Mouse (Mus musculus) heart, embryonic 10.5 days (tissue): Measurements from ENCODE around the gene Crybb3. TPM values are rescaled to one million over a fixed set of nuclear protein-coding genes. Genes with fewer than 3 reads are reported as not detected.

Experiments
- DNase-seq: peaks from one replicate; pipeline ENCODE4 v3.0.0-alpha.2; 2017; ENCODE audit warnings: low spot score
- H3K27ac ChIP-seq: fragments of 300-500 bp; sonication (generic); 2 replicates; pipeline ENCODE4 v1.5.1; 2016; ENCODE audit warnings: mild to moderate bottlenecking
- H3K27me3 ChIP-seq: fragments of 300-500 bp; sonication (generic); 2 replicates; pipeline ENCODE4 v1.6.1; 2016; ENCODE audit warnings: mild to moderate bottlenecking; ENCODE audit not compliant: poor library complexity, insufficient read depth, severe bottlenecking
- H3K36me3 ChIP-seq: fragments of 300-500 bp; sonication (generic); 2 replicates; pipeline ENCODE4 v1.6.1; 2016; ENCODE audit warnings: mild to moderate bottlenecking, moderate library complexity
- H3K4me1 ChIP-seq: fragments of 300-500 bp; sonication (generic); 2 replicates; pipeline ENCODE4 v1.6.1; 2016; ENCODE audit warnings: mild to moderate bottlenecking
- H3K4me3 ChIP-seq: fragments of 300-500 bp; sonication (generic); 2 replicates; pipeline ENCODE4 v1.5.1; 2016; ENCODE audit warnings: mild to moderate bottlenecking, moderate library complexity
- H3K9me3 ChIP-seq: fragments of 300-500 bp; sonication (generic); 2 replicates; pipeline ENCODE4 v1.6.1; 2016; ENCODE audit warnings: mild to moderate bottlenecking, moderate library complexity
- WGBS: fragments of 180-500 bp; shearing (Covaris S2); methylation state at CpG from one replicate; pipeline ENCODE4 v1.1.7; 2016; 5-methylcytosine and 5-hydroxymethylcytosine counted together
- polyA plus RNA-seq: library from polyadenylated mRNA; unstranded; fragments of >200 nt; fragmentation: Nextera tagmentation; extraction: Ambion mirVana; gene quantifications from 2 replicates; pipeline ENCODE4 v1.2.1, GENCODE M21; 2016

Gene Crybb3
- polyA plus RNA-seq, 1 experiment from 2014 or later = 0.87 TPM

GRCm38 (mm10) chr5:113035094-113036047 is 46.0 kb downstream of the Crybb3 start:
- no peak overlapping the region for H3K27ac ChIP-seq
- no peak for DNase-seq

GRCm38 (mm10) chr5:113031201-113031754 is 50.1 kb downstream of the Crybb3 start:
- Histone ChIP-seq H3K36me3 (no peaks in the 10 kb centered on the region), H3K27me3 (0 out of 2 replicates have a peak, but pooled peaks cover 7% of the 10 kb centered on the region), H3K4me1 (peaks cover 12% of the 10 kb centered on the region), H3K9me3 (no peaks in the 10 kb centered on the region), H3K27ac (no peak overlapping the region), H3K4me3 (no peak overlapping the region)
- 75% methylated on average over 15 of the region's 15 CpGs for WGBS
- no peak for DNase-seq

More at GRCm38 (mm10) chr5:113035094-113036047, 46.0 kb downstream of the Crybb3 start:
- H3K27me3 ChIP-seq = 0 out of 2 replicates have a peak, but pooled peaks cover 7% of the 10 kb centered on the region
- H3K9me3 ChIP-seq = peaks cover 3% of the 10 kb centered on the region; the same call in 1 of the 2 replicates
- 60% methylated on average over 10 of the region's 10 CpGs for WGBS
- H3K36me3 ChIP-seq = no peaks in the 10 kb centered on the region
- H3K4me1 ChIP-seq = peaks cover 15% of the 10 kb centered on the region
- no peak overlapping the region for H3K4me3 ChIP-seq

GRCm38 (mm10) chr5:113030082-113030481 is 51.3 kb downstream of the Crybb3 start:
- Histone ChIP-seq H3K9me3 (no peaks in the 10 kb centered on the region), H3K4me3 (no peak overlapping the region), H3K27ac (no peak overlapping the region), H3K36me3 (no peaks in the 10 kb centered on the region), H3K4me1 (peaks cover under 1% of the 10 kb centered on the region; the same call in 1 of the 2 replicates), H3K27me3 (0 out of 2 replicates have a peak, but pooled peaks cover 7% of the 10 kb centered on the region)
- 66% methylated on average over 3 of the region's 3 CpGs for WGBS
- DNase-seq = no peak

- H3K4me1 ChIP-seq = peaks cover 12% of the 10 kb centered on the region
- no peak overlapping the region for H3K4me3 ChIP-seq
- no peak overlapping the region for H3K27ac ChIP-seq
- H3K36me3 ChIP-seq = no peaks in the 10 kb centered on the region
- no peaks in the 10 kb centered on the region for H3K9me3 ChIP-seq
- DNase-seq = no peak
- WGBS = 78% methylated on average over 5 of the region's 5 CpGs
- 0 out of 2 replicates have a peak, but pooled peaks cover 5% of the 10 kb centered on the region for H3K27me3 ChIP-seq
Observed at GRCm38 (mm10) chr5:113026706-113027105, 54.7 kb downstream of the Crybb3 start.

Other genes starting within 250 kb of the Crybb3 start
- 17.0 and 28.0 TPM in 2 replicates for gene Myo18b, start 185.2 kb downstream of the Crybb3 start, polyA plus RNA-seq
- gene Grk3, start 65.8 kb downstream of the Crybb3 start, polyA plus RNA-seq = 10.6 and 13.3 TPM in 2 replicates
- gene Crybb2, start 11.5 kb downstream of the Crybb3 start, polyA plus RNA-seq = not detected in 2 replicates
- 10.2 and 14.7 TPM in 2 replicates for gene 2900026A02Rik, start 139.7 kb upstream of the Crybb3 start, polyA plus RNA-seq
- gene Tmem211, start 145.3 kb upstream of the Crybb3 start, polyA plus RNA-seq = not detected in 2 replicates
- 6.5 and 6.7 TPM in 2 replicates for gene Sgsm1, start 229.2 kb upstream of the Crybb3 start, polyA plus RNA-seq